Mouse (Mus musculus): Measurements from ENCODE around the gene Hs2st1. TPM values are rescaled to one million over a fixed set of nuclear protein-coding genes. Genes with fewer than 3 reads are reported as not detected.

Hs2st1 gene
- polyA plus RNA-seq, 1 experiment from 2014 or later, result 10.5 TPM

GRCm38 (mm10) chr3:144550659-144551058 lies 19.3 kb downstream of the Hs2st1 start:
- ATAC-seq (ENCODE audit: insufficient read depth, low FRiP score), result no peak
- Histone ChIP-seq H3K27ac (ENCODE audit: low read length) (no peak overlapping the region), H3K9me3 (replicated peaks; ENCODE audit: control insufficient read depth, low read length) (no peaks in the 10 kb centered on the region), H3K4me2 (ENCODE audit: low read depth, low read length) (no peak overlapping the region), H3K36me3 (ENCODE audit: control insufficient read depth, insufficient read depth, low read length) (no peaks in the 10 kb centered on the region), H3K9ac (ENCODE audit: low read length) (no peak overlapping the region), H3K4me3 (replicated peaks; ENCODE audit: low read length) (no peak overlapping the region), H3K4me1 (ENCODE audit: control insufficient read depth, insufficient read depth, low read length) (peaks cover 32% of the 10 kb centered on the region), H3K27me3 (ENCODE audit: control insufficient read depth, insufficient read depth, low read length) (no peaks in the 10 kb centered on the region)
- WGBS, result 78% methylated on average over 5 of the region's 5 CpGs

- Histone ChIP-seq H3K27me3 (ENCODE audit: control insufficient read depth, insufficient read depth, low read length) (no peaks in the 10 kb centered on the region), H3K4me2 (ENCODE audit: low read depth, low read length) (no peak overlapping the region), H3K36me3 (ENCODE audit: control insufficient read depth, insufficient read depth, low read length) (no peaks in the 10 kb centered on the region), H3K9ac (ENCODE audit: low read length) (no peak overlapping the region), H3K4me3 (replicated peaks; ENCODE audit: low read length) (no peak overlapping the region), H3K9me3 (replicated peaks; ENCODE audit: control insufficient read depth, low read length) (no peaks in the 10 kb centered on the region), H3K27ac (ENCODE audit: low read length) (no peak overlapping the region), H3K4me1 (ENCODE audit: control insufficient read depth, insufficient read depth, low read length) (peaks cover 32% of the 10 kb centered on the region)
- 90% methylated on average over 5 of the region's 5 CpGs for WGBS
- no peak for ATAC-seq (ENCODE audit: insufficient read depth, low FRiP score)
These were observed 19.9 kb downstream of the Hs2st1 start for GRCm38 (mm10) chr3:144550036-144550435.

GRCm38 (mm10) chr3:144548186-144548845 lies 21.7 kb downstream of the Hs2st1 start:
- Histone ChIP-seq H3K27me3 (ENCODE audit: control insufficient read depth, insufficient read depth, low read length) (no peaks in the 10 kb centered on the region), H3K27ac (ENCODE audit: low read length) (no peak overlapping the region), H3K9me3 (replicated peaks; ENCODE audit: control insufficient read depth, low read length) (no peaks in the 10 kb centered on the region), H3K4me1 (ENCODE audit: control insufficient read depth, insufficient read depth, low read length) (peaks cover 27% of the 10 kb centered on the region), H3K4me2 (ENCODE audit: low read depth, low read length) (no peak overlapping the region), H3K4me3 (replicated peaks; ENCODE audit: low read length) (no peak overlapping the region), H3K36me3 (ENCODE audit: control insufficient read depth, insufficient read depth, low read length) (no peaks in the 10 kb centered on the region), H3K9ac (ENCODE audit: low read length) (no peak overlapping the region)
- 73% methylated on average over 7 of the region's 7 CpGs for WGBS
- ATAC-seq (ENCODE audit: insufficient read depth, low FRiP score), result no peak

DNA sequence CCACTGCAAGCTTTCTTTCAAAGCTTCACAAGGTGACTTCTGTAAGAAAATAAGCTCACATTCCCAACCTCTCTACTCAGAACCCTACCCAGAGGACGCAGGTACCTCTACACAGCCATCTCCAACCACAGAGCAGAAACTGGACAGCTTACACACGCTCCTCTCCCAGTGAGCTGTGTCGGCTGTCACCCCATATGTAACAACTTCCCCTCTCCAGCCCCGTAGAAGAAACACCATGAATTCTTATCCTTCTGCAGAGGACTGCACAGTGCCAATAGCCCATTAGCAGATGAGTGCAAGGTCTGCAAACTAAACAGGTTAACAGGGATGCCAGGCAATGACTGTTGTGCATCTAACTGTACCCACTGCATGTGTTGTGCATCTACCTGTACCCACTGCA lies 23.5 kb downstream of the Hs2st1 start:
- 24% methylated on average over 4 of the region's 4 CpGs for WGBS
- Histone ChIP-seq H3K27ac (ENCODE audit: low read length) (no peak overlapping the region), H3K4me2 (ENCODE audit: low read depth, low read length) (no peak overlapping the region), H3K4me1 (ENCODE audit: control insufficient read depth, insufficient read depth, low read length) (peaks cover 26% of the 10 kb centered on the region), H3K36me3 (ENCODE audit: control insufficient read depth, insufficient read depth, low read length) (no peaks in the 10 kb centered on the region), H3K9ac (ENCODE audit: low read length) (no peak overlapping the region), H3K9me3 (replicated peaks; ENCODE audit: control insufficient read depth, low read length) (no peaks in the 10 kb centered on the region), H3K27me3 (ENCODE audit: control insufficient read depth, insufficient read depth, low read length) (no peaks in the 10 kb centered on the region), H3K4me3 (replicated peaks; ENCODE audit: low read length) (no peak overlapping the region)
- ATAC-seq (ENCODE audit: insufficient read depth, low FRiP score), result no peak

DNA sequence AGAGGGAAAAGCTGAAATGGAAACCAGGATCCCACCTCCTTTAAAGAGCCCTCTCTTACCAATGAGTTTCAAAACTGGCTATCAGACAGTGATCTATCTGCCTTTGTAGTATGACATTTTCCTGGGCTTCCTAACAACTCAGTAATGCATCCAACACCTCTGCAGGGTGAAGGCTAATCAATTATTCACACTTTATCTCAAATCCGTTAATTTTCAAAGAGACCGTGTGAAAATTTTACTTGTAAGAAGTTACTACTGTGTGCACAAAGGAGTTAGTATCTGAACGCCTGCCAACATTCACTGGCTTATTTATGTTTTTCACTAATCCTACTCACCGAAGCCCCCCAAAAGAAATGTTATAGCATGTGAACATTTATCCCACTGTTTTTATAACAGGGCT lies 24.1 kb downstream of the Hs2st1 start:
- Histone ChIP-seq H3K9me3 (replicated peaks; ENCODE audit: control insufficient read depth, low read length) (no peaks in the 10 kb centered on the region), H3K27ac (ENCODE audit: low read length) (no peak overlapping the region), H3K27me3 (ENCODE audit: control insufficient read depth, insufficient read depth, low read length) (no peaks in the 10 kb centered on the region), H3K36me3 (ENCODE audit: control insufficient read depth, insufficient read depth, low read length) (no peaks in the 10 kb centered on the region), H3K4me3 (replicated peaks; ENCODE audit: low read length) (no peak overlapping the region), H3K4me2 (ENCODE audit: low read depth, low read length) (no peak overlapping the region), H3K9ac (ENCODE audit: low read length) (no peak overlapping the region), H3K4me1 (ENCODE audit: control insufficient read depth, insufficient read depth, low read length) (peaks cover 25% of the 10 kb centered on the region)
- 20% methylated on average over 4 of the region's 4 CpGs for WGBS
- no peak for ATAC-seq (ENCODE audit: insufficient read depth, low FRiP score)

- no peak overlapping the region for H3K9ac ChIP-seq (ENCODE audit: low read length)
- no peak overlapping the region for H3K4me2 ChIP-seq (ENCODE audit: low read depth, low read length)
- H3K27me3 ChIP-seq (ENCODE audit: control insufficient read depth, insufficient read depth, low read length), result no peaks in the 10 kb centered on the region
- no peak overlapping the region for H3K4me3 ChIP-seq (replicated peaks; ENCODE audit: low read length)
- H3K9me3 ChIP-seq (replicated peaks; ENCODE audit: control insufficient read depth, low read length), result no peaks in the 10 kb centered on the region
- WGBS, result 82% methylated on average over 7 of the region's 7 CpGs
- ATAC-seq (ENCODE audit: insufficient read depth, low FRiP score), result no peak
- no peak overlapping the region for H3K27ac ChIP-seq (ENCODE audit: low read length)
- no peaks in the 10 kb centered on the region for H3K36me3 ChIP-seq (ENCODE audit: control insufficient read depth, insufficient read depth, low read length)
- H3K4me1 ChIP-seq (ENCODE audit: control insufficient read depth, insufficient read depth, low read length), result peaks cover 28% of the 10 kb centered on the region
These were observed 24.8 kb downstream of the Hs2st1 start for GRCm38 (mm10) chr3:144545152-144545551.

DNA sequence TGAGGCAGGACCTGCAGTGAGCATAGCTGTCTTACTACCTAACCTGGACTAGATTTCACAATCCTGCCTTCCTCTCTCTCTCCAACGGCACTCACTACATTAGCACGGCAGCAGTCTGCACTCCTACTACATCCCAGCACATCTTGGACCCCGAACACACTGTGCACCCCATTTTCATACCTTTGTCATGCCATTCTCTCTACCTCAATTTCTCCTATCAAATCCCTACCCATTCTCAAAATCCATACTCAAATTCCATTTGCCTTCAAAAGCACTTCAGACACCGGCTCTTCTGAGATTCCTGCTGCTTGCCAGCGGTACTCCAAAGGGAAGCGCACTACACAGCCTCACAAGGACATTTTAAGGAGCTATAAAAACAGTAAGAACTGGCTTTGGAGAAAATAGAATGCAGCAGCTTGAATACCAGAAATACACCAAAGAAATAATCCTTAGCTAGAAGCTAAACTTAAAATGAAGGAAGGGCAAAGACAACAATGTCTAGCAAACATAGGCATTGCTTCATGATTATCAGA lies 28.0 kb downstream of the Hs2st1 start:
- Histone ChIP-seq H3K4me1 (ENCODE audit: control insufficient read depth, insufficient read depth, low read length) (peaks cover 34% of the 10 kb centered on the region), H3K4me2 (ENCODE audit: low read depth, low read length) (no peak overlapping the region), H3K9ac (ENCODE audit: low read length) (no peak overlapping the region), H3K27me3 (ENCODE audit: control insufficient read depth, insufficient read depth, low read length) (no peaks in the 10 kb centered on the region), H3K9me3 (replicated peaks; ENCODE audit: control insufficient read depth, low read length) (no peaks in the 10 kb centered on the region), H3K4me3 (replicated peaks; ENCODE audit: low read length) (no peak overlapping the region), H3K36me3 (ENCODE audit: control insufficient read depth, insufficient read depth, low read length) (no peaks in the 10 kb centered on the region), H3K27ac (ENCODE audit: low read length) (no peak overlapping the region)
- no peak for ATAC-seq (ENCODE audit: insufficient read depth, low FRiP score)
- 70% methylated on average over 6 of the region's 6 CpGs for WGBS

DNA sequence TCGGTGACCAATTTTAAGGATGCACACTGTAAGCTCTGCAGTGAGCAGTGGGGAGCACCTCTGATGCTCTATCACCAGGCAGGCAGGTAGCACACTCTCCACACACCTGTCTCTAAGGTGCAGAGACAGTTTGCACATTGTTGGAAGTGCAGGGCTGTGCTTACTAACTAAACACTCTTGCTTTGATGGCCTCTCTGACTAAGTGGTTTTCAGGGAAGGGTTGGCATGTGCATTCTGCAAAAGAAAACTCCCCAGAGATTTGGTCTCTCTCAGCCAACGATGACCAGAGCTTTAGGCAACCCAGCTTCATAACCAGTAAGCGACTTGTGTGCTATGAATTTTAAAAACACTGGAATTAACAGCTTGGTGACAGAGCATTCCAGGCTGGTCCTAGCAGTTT lies 29.2 kb downstream of the Hs2st1 start:
- Histone ChIP-seq H3K27me3 (ENCODE audit: control insufficient read depth, insufficient read depth, low read length) (no peaks in the 10 kb centered on the region), H3K9ac (ENCODE audit: low read length) (no peak overlapping the region), H3K4me1 (ENCODE audit: control insufficient read depth, insufficient read depth, low read length) (peaks cover 29% of the 10 kb centered on the region), H3K36me3 (ENCODE audit: control insufficient read depth, insufficient read depth, low read length) (no peaks in the 10 kb centered on the region), H3K4me3 (replicated peaks; ENCODE audit: low read length) (no peak overlapping the region), H3K4me2 (ENCODE audit: low read depth, low read length) (no peak overlapping the region), H3K9me3 (replicated peaks; ENCODE audit: control insufficient read depth, low read length) (no peaks in the 10 kb centered on the region), H3K27ac (ENCODE audit: low read length) (no peak overlapping the region)
- WGBS, result 62% methylated on average over 3 of the region's 3 CpGs
- ATAC-seq (ENCODE audit: insufficient read depth, low FRiP score), result no peak

DNA sequence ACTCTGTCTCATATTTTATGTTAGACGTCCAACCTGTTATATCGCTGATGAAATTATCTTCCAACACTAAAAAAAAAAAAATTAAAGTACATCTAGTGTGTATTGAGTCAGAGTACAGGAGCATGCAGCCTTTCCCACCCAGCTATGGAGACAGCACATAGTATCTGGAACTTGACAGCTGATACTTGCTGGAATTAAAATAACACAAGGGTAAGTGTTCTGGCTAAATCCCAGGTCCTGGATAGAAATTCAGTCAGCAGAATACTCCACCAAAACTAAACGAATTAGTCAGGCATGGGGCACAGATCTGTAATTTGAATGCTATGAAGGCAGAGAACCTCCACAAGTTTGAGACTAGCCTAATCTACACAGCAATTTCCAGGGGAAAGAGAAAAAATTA lies 30.9 kb downstream of the Hs2st1 start:
- H3K27me3 ChIP-seq (ENCODE audit: control insufficient read depth, insufficient read depth, low read length), result no peaks in the 10 kb centered on the region
- no peak overlapping the region for H3K27ac ChIP-seq (ENCODE audit: low read length)
- H3K4me1 ChIP-seq (ENCODE audit: control insufficient read depth, insufficient read depth, low read length), result peaks cover 26% of the 10 kb centered on the region
- H3K4me3 ChIP-seq (replicated peaks; ENCODE audit: low read length), result no peak overlapping the region
- no peak overlapping the region for H3K9ac ChIP-seq (ENCODE audit: low read length)
- H3K9me3 ChIP-seq (replicated peaks; ENCODE audit: control insufficient read depth, low read length), result no peaks in the 10 kb centered on the region
- ATAC-seq (ENCODE audit: insufficient read depth, low FRiP score), result no peak
- H3K4me2 ChIP-seq (ENCODE audit: low read depth, low read length), result no peak overlapping the region
- H3K36me3 ChIP-seq (ENCODE audit: control insufficient read depth, insufficient read depth, low read length), result no peaks in the 10 kb centered on the region
- WGBS, result 38% methylated on average over 3 of the region's 3 CpGs

Measured in stomach, embryonic 16.5 days (tissue).